Mouse (Mus musculus) forebrain, embryonic 13.5 days (tissue): ENCODE data around the gene Tbx15. TPM values are rescaled to one million over a fixed set of nuclear protein-coding genes. Genes with fewer than 3 reads are reported as not detected.

Experiments
- ATAC-seq: fragments of 200-750 bp; cut with Nextera tagmentation; 2 replicates; pipeline ENCODE4 v1.8.0; 2017
- H3K27ac ChIP-seq: fragments of 300-500 bp; sonication (generic); 2 replicates; pipeline ENCODE4 v1.5.1; 2015; ENCODE audit warnings: inconsistent platforms, mild to moderate bottlenecking, moderate library complexity
- H3K27me3 ChIP-seq: fragments of 300-500 bp; sonication (generic); 2 replicates; pipeline ENCODE4 v1.6.1; 2015; ENCODE audit warnings: mild to moderate bottlenecking, inconsistent platforms
- H3K36me3 ChIP-seq: fragments of 300-500 bp; sonication (generic); 2 replicates; pipeline ENCODE4 v1.6.1; 2015; ENCODE audit warnings: mild to moderate bottlenecking, inconsistent platforms; ENCODE audit not compliant: poor library complexity, severe bottlenecking
- H3K4me1 ChIP-seq: fragments of 300-500 bp; sonication (generic); 2 replicates; pipeline ENCODE4 v1.6.1; 2015; ENCODE audit warnings: inconsistent platforms
- H3K4me2 ChIP-seq: fragments of 300-500 bp; sonication (generic); 2 replicates; pipeline ENCODE4 v1.6.1; 2015; ENCODE audit warnings: inconsistent platforms, mild to moderate bottlenecking, moderate library complexity
- H3K4me3 ChIP-seq: fragments of 300-500 bp; sonication (generic); 2 replicates; pipeline ENCODE4 v1.5.1; 2015; ENCODE audit warnings: mild to moderate bottlenecking, inconsistent platforms
- H3K9ac ChIP-seq: fragments of 300-500 bp; sonication (generic); 2 replicates; pipeline ENCODE4 v1.6.1; 2015; ENCODE audit warnings: mild to moderate bottlenecking, inconsistent platforms
- H3K9me3 ChIP-seq: fragments of 300-500 bp; sonication (generic); replicated peaks from 2 replicates; pipeline ENCODE4 v1.6.1; 2016; ENCODE audit warnings: inconsistent platforms
- WGBS: fragments of 180-500 bp; shearing (Covaris S2); methylation state at CpG from one replicate; pipeline ENCODE4 v1.1.7; 2015; 5-methylcytosine and 5-hydroxymethylcytosine counted together
- polyA plus RNA-seq: library from polyadenylated mRNA; unstranded; fragments of >200 nt; fragmentation: Nextera tagmentation; extraction: Ambion mirVana; gene quantifications from 2 replicates; pipeline ENCODE4 v1.2.1, GENCODE M21; 2015

Gene Tbx15
- polyA plus RNA-seq, 1 experiment from 2014 or later = 0.28 TPM

DNA sequence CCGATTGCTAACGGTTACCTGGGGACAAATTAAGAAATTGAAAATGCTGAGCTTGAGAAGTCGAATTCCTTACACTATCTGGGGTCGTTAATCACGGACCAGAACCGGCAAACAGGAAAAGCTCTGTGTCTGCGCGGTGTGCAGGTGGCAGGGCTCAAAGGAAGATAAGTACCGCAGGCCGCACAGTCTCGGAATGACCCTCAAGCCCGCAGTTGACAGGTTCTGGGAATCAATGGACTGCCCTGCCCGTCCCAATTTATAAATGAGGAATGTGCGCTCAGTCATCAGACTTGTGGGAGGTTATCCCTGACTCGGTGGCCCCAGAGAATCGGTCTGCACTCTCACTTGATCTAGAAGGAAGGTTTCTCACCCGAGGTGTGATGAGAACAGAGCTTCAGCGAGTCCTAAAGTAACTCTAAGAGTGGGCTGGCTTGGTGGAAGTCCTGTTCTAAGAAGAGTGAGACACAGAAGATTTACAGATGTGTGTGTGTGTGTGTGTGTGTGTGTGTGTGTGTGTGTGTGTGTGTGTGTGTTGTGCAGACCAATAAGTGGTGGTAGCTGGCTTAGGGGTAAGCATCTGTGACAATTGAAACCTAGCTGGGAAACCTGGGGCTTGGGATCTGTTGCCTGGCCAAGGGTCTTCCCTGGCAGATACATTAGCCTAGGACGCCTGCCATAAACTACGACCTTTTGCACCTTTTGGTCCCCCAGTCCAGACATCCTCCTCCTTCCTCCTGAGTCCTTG, 708 bp upstream of the Tbx15 start:
- ATAC-seq = no peak
- Histone ChIP-seq H3K27ac (no peak overlapping the region), H3K4me2 (no peak overlapping the region), H3K4me1 (peaks cover 15% of the 10 kb centered on the region), H3K4me3 (no peak overlapping the region), H3K9ac (no peak overlapping the region), H3K27me3 (peaks cover 98% of the 10 kb centered on the region), H3K36me3 (no peaks in the 10 kb centered on the region), H3K9me3 (no peaks in the 10 kb centered on the region)
- WGBS = 1% methylated on average over 20 of the region's 20 CpGs

GRCm38 (mm10) chr3:99240811-99241738, 894 bp downstream of the Tbx15 start:
- Histone ChIP-seq H3K27ac (no peak overlapping the region), H3K4me2 (peak overlapping the region; percentile 14; the same call in 1 of the 2 replicates), H3K4me1 (peaks cover 13% of the 10 kb centered on the region), H3K9ac (no peak overlapping the region), H3K4me3 (peak overlapping the region; percentile 15), H3K36me3 (no peaks in the 10 kb centered on the region), H3K27me3 (peaks cover 98% of the 10 kb centered on the region), H3K9me3 (no peaks in the 10 kb centered on the region)
- WGBS = under 1% methylated on average over 50 of the region's 50 CpGs
- ATAC-seq = peak; percentile 43; the same call in 1 of the 2 replicates

- 1% methylated on average over 8 of the region's 8 CpGs for WGBS
- Histone ChIP-seq H3K4me3 (no peak overlapping the region), H3K4me2 (no peak overlapping the region), H3K27ac (no peak overlapping the region), H3K9ac (no peak overlapping the region), H3K27me3 (peaks cover 100% of the 10 kb centered on the region), H3K36me3 (no peaks in the 10 kb centered on the region), H3K4me1 (peaks cover 13% of the 10 kb centered on the region), H3K9me3 (no peaks in the 10 kb centered on the region)
- no peak for ATAC-seq
Observed at GRCm38 (mm10) chr3:99242481-99242880, 2.3 kb downstream of the Tbx15 start.

- Histone ChIP-seq H3K4me2 (no peak overlapping the region), H3K4me1 (peaks cover 12% of the 10 kb centered on the region), H3K27ac (no peak overlapping the region), H3K9me3 (no peaks in the 10 kb centered on the region), H3K36me3 (no peaks in the 10 kb centered on the region), H3K27me3 (peaks cover 100% of the 10 kb centered on the region), H3K4me3 (no peak overlapping the region), H3K9ac (no peak overlapping the region)
- no peak for ATAC-seq
- WGBS = 18% methylated on average over 3 of the region's 3 CpGs
Observed at GRCm38 (mm10) chr3:99245341-99245740, 5.2 kb downstream of the Tbx15 start.

DNA sequence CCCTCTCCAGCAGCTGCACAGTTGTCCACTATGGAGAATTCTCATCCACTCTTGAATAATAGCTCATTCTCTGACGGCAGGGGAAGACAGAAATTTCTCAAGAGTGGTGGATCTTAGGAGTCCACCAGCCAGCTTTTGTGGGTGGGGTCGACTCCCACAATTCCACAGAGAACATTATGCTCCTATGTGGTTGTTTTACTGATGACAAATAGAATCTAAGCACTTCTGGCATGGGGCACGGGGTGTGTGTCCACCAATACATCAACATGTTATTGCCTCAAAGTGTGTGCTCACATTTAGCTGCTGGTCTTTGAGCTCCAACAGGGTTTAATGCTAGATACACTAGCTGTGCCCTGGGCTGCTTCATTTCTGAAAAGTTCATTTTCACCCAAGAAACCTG, 6.4 kb downstream of the Tbx15 start:
- H3K4me1 ChIP-seq = no peaks in the 10 kb centered on the region
- H3K9ac ChIP-seq = no peak overlapping the region
- H3K4me3 ChIP-seq = no peak overlapping the region
- no peaks in the 10 kb centered on the region for H3K9me3 ChIP-seq
- H3K27ac ChIP-seq = no peak overlapping the region
- 34% methylated on average over 3 of the region's 3 CpGs for WGBS
- H3K27me3 ChIP-seq = peaks cover 100% of the 10 kb centered on the region
- H3K4me2 ChIP-seq = no peak overlapping the region
- no peak for ATAC-seq
- H3K36me3 ChIP-seq = no peaks in the 10 kb centered on the region

GRCm38 (mm10) chr3:99247586-99247985, 7.4 kb downstream of the Tbx15 start:
- ATAC-seq = no peak
- Histone ChIP-seq H3K4me3 (no peak overlapping the region), H3K27ac (no peak overlapping the region), H3K9me3 (no peaks in the 10 kb centered on the region), H3K4me2 (no peak overlapping the region), H3K9ac (no peak overlapping the region), H3K36me3 (no peaks in the 10 kb centered on the region), H3K27me3 (peaks cover 100% of the 10 kb centered on the region), H3K4me1 (no peaks in the 10 kb centered on the region)
- 3% methylated on average over 4 of the region's 4 CpGs for WGBS

DNA sequence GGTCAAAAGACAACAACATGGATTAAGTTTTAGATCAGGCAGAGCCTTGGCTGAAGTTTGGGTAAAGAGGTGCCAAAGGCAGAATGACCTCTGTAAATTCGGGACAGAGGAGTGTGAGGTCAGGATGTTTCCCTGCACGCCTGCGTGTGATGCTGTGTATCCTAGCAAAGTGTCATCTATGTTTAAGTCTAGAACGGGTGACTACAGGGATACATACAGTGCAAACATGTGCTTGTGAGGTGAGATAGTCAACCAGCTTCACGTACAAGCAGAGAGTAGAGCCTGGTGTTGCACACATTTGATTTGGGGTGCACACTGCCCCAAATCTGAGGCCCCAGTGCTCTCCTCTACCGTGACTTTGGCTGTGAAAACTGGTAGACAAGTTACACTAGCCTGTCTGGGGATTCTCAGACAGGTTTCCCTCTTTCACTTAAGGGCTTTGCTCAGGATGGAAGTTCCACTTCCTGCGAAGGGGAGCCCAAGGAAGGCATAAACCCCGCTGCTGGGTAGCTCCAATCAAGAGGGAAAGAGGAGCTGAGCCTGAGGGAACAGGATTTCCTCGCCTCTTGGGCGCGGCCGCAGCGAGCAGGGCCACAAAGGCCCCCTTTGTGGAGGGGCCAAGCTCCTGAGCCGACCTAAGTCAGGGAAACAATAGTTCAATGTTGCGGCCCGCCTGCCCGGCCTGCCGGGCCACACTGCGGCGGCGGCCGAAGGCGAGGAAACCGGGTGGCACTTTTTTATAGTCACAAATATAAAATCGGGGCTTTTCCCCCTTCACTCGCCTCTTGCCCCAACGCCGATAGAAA, 8.0 kb downstream of the Tbx15 start:
- H3K4me1 ChIP-seq = no peaks in the 10 kb centered on the region
- no peak for ATAC-seq
- H3K36me3 ChIP-seq = no peaks in the 10 kb centered on the region
- no peak overlapping the region for H3K27ac ChIP-seq
- H3K9ac ChIP-seq = no peak overlapping the region
- no peaks in the 10 kb centered on the region for H3K9me3 ChIP-seq
- peaks cover 100% of the 10 kb centered on the region for H3K27me3 ChIP-seq
- 2% methylated on average over 28 of the region's 28 CpGs for whole genome bisulfite sequencing
- H3K4me2 ChIP-seq = no peak overlapping the region
- no peak overlapping the region for H3K4me3 ChIP-seq

DNA sequence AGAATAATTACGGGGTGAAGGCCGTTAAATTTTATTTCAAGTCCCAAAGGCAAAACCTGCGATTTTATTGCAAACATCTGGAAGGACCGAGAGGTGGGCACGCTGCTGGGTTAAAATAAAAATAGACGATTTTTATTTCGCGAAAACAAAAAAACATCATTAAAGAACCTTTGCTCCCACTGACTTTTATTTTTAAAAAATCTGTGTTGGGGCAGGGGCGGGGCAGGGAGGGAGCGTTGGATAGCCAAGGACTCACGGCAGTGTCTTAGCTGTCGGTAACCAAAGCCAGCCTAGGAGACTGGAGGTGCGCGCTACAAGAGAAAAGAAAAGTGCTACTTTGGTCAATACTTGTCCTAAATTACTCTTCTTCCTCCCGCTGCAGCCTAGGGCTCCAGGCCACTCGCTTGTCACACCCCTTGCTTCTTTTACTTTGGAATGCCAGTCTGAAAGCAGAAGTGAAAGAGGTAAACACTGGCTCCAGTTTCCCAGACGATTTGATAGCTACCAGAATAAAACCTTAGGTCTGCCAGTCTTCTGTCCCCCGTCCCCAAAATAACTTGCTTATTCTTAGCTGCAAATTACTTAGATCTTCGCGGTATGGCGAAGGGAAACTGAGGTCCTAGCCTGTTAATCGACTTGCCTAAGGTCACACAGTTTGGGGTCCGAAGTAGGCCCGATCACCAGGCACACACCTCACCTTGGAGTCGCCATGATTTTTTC, 8.8 kb downstream of the Tbx15 start:
- no peak overlapping the region for H3K4me3 ChIP-seq
- H3K36me3 ChIP-seq = no peaks in the 10 kb centered on the region
- no peak overlapping the region for H3K27ac ChIP-seq
- H3K27me3 ChIP-seq = peaks cover 100% of the 10 kb centered on the region
- H3K4me2 ChIP-seq = no peak overlapping the region
- ATAC-seq = no peak
- H3K9me3 ChIP-seq = no peaks in the 10 kb centered on the region
- WGBS = under 1% methylated on average over 25 of the region's 25 CpGs
- no peak overlapping the region for H3K9ac ChIP-seq
- peaks cover 6% of the 10 kb centered on the region for H3K4me1 ChIP-seq

DNA sequence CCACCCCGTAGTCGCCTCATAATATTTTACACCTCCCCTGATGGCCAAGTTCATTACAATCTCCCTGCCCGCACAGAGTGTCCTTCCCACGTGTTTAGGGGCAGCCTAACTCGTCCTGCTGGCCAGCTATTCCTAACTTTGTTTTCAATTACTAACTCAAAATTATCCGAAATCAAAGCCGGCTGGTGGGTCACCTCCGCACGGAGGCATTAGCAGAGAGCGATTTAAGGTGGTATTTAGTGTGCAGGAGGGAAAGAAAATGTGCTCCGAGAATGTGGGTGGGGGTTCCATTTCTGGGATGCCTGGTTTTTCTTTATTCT, 9.3 kb downstream of the Tbx15 start:
- H3K36me3 ChIP-seq = no peaks in the 10 kb centered on the region

GRCm38 (mm10) chr3:99249906-99250305, 9.7 kb downstream of the Tbx15 start:
- H3K9ac ChIP-seq = no peak overlapping the region
- no peaks in the 10 kb centered on the region for H3K36me3 ChIP-seq
- whole genome bisulfite sequencing = 0% methylated on average over 6 of the region's 6 CpGs
- H3K4me1 ChIP-seq = peaks cover 10% of the 10 kb centered on the region
- peaks cover 100% of the 10 kb centered on the region for H3K27me3 ChIP-seq
- H3K4me3 ChIP-seq = no peak overlapping the region
- no peak overlapping the region for H3K27ac ChIP-seq
- H3K9me3 ChIP-seq = no peaks in the 10 kb centered on the region
- ATAC-seq = no peak
- H3K4me2 ChIP-seq = no peak overlapping the region

More for the DNA sequence above, 9.3 kb downstream of the Tbx15 start:
- Histone ChIP-seq H3K4me1 (peaks cover 10% of the 10 kb centered on the region), H3K27ac (no peak overlapping the region), H3K9ac (no peak overlapping the region), H3K4me2 (no peak overlapping the region), H3K9me3 (no peaks in the 10 kb centered on the region), H3K27me3 (peaks cover 100% of the 10 kb centered on the region), H3K4me3 (no peak overlapping the region)
- no peak for ATAC-seq
- WGBS = 1% methylated on average over 11 of the region's 11 CpGs

DNA sequence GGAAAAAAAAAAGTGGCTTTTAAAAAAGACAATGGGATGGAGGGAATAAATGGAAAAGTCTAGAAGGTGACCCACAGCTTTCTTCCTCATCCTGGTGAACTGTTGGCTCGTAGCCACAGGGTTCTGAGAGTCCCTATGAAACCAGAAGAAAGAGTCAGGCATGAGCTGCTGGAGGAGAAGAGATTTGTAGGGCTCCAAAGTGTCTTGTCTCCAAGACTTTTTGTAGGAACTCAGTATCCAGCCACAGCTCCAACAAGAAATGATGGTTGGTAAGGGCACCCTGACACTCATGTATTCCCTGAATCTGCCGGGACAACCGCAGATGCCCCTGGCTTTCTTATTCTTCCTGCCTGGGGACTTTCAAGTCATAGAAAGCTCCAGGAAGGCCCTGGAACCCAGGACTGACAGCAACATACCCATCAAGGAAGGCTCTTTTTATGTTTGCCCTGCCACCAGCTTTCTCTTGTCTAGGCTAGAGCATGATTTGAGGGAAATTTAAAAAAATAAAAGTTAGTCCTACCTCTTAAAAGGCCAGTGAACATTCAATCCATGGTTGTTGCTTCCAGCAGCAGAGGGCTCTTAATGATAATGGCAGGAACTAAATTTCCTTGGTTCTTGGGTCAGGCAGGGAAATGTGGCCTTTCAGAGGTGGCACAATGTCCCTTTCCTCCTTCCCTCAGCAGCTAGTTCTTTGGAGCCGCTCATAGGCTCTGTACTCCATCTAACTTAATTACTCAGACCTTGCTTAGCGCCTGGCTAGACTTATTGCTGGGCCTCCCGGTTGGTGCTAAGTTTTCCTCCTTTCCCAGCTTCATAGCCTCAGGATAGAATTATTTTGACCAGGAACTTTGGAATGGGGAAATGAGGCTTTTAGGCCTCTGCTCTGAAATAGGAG, 11.3 kb downstream of the Tbx15 start:
- Histone ChIP-seq H3K4me1 (peaks cover 10% of the 10 kb centered on the region), H3K27me3 (peaks cover 100% of the 10 kb centered on the region), H3K27ac (no peak overlapping the region), H3K9me3 (no peaks in the 10 kb centered on the region), H3K9ac (no peak overlapping the region), H3K4me2 (no peak overlapping the region), H3K36me3 (no peaks in the 10 kb centered on the region), H3K4me3 (no peak overlapping the region)
- ATAC-seq = no peak
- WGBS = 9% methylated on average over 6 of the region's 6 CpGs
